Mouse (Mus musculus): ENCODE measurements around the gene Ppp1r18.
"Not testable (repeated sequence)": the region's sequence is repeated elsewhere in the genome, so short reads cannot be mapped to it uniquely, and the experiment has no call there.

The Ppp1r18 gene

GRCm38 (mm10) chr17:35837487-35837886 is 27.9 kb upstream of the Ppp1r18 start:
- DNase-seq: peak; percentile 39 to 66

GRCm38 (mm10) chr17:35838122-35838544 is 27.3 kb upstream of the Ppp1r18 start, which contains the start of gene Tubb5:
Gene Tubb5, minus strand, starts transcription at chr17:35838306.
- peak; percentile 98 to 99 for DNase-seq

- DNase-seq: no peak
Measured at GRCm38 (mm10) chr17:35838570-35838969, 26.8 kb upstream of the Ppp1r18 start.

GRCm38 (mm10) chr17:35839002-35839401 is 26.4 kb upstream of the Ppp1r18 start:
- DNase-seq: not testable (repeated sequence)

- no peak for DNase-seq
Measured at GRCm38 (mm10) chr17:35840561-35840960, 24.8 kb upstream of the Ppp1r18 start.

GRCm38 (mm10) chr17:35841076-35841950 is 24.1 kb upstream of the Ppp1r18 start, which contains the start of gene Mdc1:
Gene Mdc1, plus strand, starts transcription at chr17:35841515.
- DNase-seq: peak; percentile 100

GRCm38 (mm10) chr17:35842006-35842405 is 23.4 kb upstream of the Ppp1r18 start:
- DNase-seq: no peak

- no peak for DNase-seq
Measured at GRCm38 (mm10) chr17:35843514-35843913, 21.9 kb upstream of the Ppp1r18 start.

GRCm38 (mm10) chr17:35848112-35848511 is 17.3 kb upstream of the Ppp1r18 start:
- peak; percentile 34 to 53 for DNase-seq

- DNase-seq: no peak
Measured at GRCm38 (mm10) chr17:35850974-35851373, 14.4 kb upstream of the Ppp1r18 start.

GRCm38 (mm10) chr17:35859371-35859770 is 6.0 kb upstream of the Ppp1r18 start:
- no peak for DNase-seq

GRCm38 (mm10) chr17:35859835-35860234 is 5.6 kb upstream of the Ppp1r18 start:
- DNase-seq: peak in 1 of 2 experiments; percentile 6

- DNase-seq: no peak
Measured at GRCm38 (mm10) chr17:35860831-35861197, 4.6 kb upstream of the Ppp1r18 start.

GRCm38 (mm10) chr17:35861198-35861857 is 4.1 kb upstream of the Ppp1r18 start, which contains the start of gene Nrm:
Gene Nrm, plus strand, starts transcription at chr17:35861318.
- peak; percentile 92 to 94 for DNase-seq

- no peak for DNase-seq
Measured at GRCm38 (mm10) chr17:35864832-35865353, 500 bp upstream of the Ppp1r18 start.

GRCm38 (mm10) chr17:35866281-35866831 is 963 bp downstream of the Ppp1r18 start:
- peak; percentile 59 to 84 for DNase-seq

- peak; percentile 57 to 69 for DNase-seq
Measured at GRCm38 (mm10) chr17:35866911-35867890, 1.8 kb downstream of the Ppp1r18 start.

- DNase-seq: peak; percentile 43 to 68
Measured at GRCm38 (mm10) chr17:35868165-35868820, 2.9 kb downstream of the Ppp1r18 start.

- no peak for DNase-seq
Measured at GRCm38 (mm10) chr17:35868961-35869345, 3.6 kb downstream of the Ppp1r18 start.

GRCm38 (mm10) chr17:35869346-35870067 is 4.1 kb downstream of the Ppp1r18 start:
- DNase-seq: peak; percentile 70 to 76

All from kidney, postnatal 25 days (tissue).